Mouse (Mus musculus) testis, adult 2 months (tissue): ENCODE data around the gene Hist1h1c.

Experiments
- CTCF ChIP-seq: fragments of 200-500 bp; IDR thresholded peaks from 2 replicates; pipeline ENCODE4 v1.5.1; 2012; ENCODE audit warnings: low read depth, mild to moderate bottlenecking, inconsistent platforms, low read length, moderate library complexity; ENCODE audit not compliant: control insufficient read depth, insufficient read depth, insufficient replicate concordance
- POLR2A ChIP-seq: fragments of 200-500 bp; IDR thresholded peaks from 2 replicates; pipeline ENCODE4 v1.6.1; 2012; ENCODE audit warnings: low read depth, mild to moderate bottlenecking, inconsistent platforms, low read length, moderate library complexity; ENCODE audit not compliant: control insufficient read depth

DNA sequence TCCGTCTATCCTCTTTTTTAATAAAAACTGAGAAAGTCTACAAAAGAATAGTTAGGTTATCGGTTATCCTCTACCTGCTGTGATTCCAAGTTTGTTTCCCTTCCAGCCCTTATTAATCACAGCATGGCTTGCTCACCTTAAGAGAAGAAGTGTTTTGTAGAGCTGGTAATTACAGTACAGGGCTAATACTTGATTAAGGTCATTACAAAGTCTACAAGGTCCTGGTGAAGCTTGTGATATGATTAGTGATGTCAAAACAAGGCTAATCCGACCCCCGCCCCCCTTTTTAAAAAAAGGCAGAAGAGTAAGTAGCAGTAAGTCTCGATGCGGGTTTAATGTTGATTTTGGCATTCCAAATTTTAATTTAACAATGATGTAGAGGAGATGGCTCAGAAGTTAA, 39.6 kb upstream of the Hist1h1c start:
- no peak for TF ChIP-seq POLR2A
- no peak for TF ChIP-seq CTCF
